Mouse (Mus musculus): ENCODE data around the gene Kctd6.

Kctd6 gene

GRCm38 (mm10) chr14:8213803-8214224 lies at the start of gene Kctd6:
Gene Kctd6 (plus strand): TSS chr14:8214140.
- DNase-seq = peak; percentile 97

- DNase-seq = no peak
These were observed 49.5 kb upstream of the Kctd6 start for GRCm38 (mm10) chr14:8164463-8164862.

- DNase-seq = peak; percentile 100
These were observed 41.2 kb upstream of the Kctd6 start, which contains the start of gene Pdhb for GRCm38 (mm10) chr14:8172507-8173410. Gene Pdhb (minus strand): TSS chr14:8173025.

- peak; percentile 75 for DNase-seq
These were observed 40.2 kb upstream of the Kctd6 start for GRCm38 (mm10) chr14:8173542-8174250.

- DNase-seq = peak; percentile 30
These were observed 39.3 kb upstream of the Kctd6 start for GRCm38 (mm10) chr14:8174634-8175033.

GRCm38 (mm10) chr14:8176251-8176650 lies 37.7 kb upstream of the Kctd6 start:
- DNase-seq = no peak

- DNase-seq = no peak
These were observed 33.4 kb upstream of the Kctd6 start for GRCm38 (mm10) chr14:8180371-8181035.

- DNase-seq = no peak
These were observed 30.6 kb upstream of the Kctd6 start for GRCm38 (mm10) chr14:8183330-8183729.

- no peak for DNase-seq
These were observed 27.5 kb upstream of the Kctd6 start for GRCm38 (mm10) chr14:8186278-8187045.

- DNase-seq = no peak
These were observed 23.4 kb upstream of the Kctd6 start for GRCm38 (mm10) chr14:8190556-8190955.

- no peak for DNase-seq
These were observed 22.5 kb upstream of the Kctd6 start for GRCm38 (mm10) chr14:8191331-8191965.

GRCm38 (mm10) chr14:8192727-8193126 lies 21.2 kb upstream of the Kctd6 start:
- DNase-seq = no peak

- no peak for DNase-seq
These were observed 13.2 kb upstream of the Kctd6 start for GRCm38 (mm10) chr14:8200769-8201168.

GRCm38 (mm10) chr14:8201715-8202114 lies 12.2 kb upstream of the Kctd6 start:
- no peak for DNase-seq

GRCm38 (mm10) chr14:8206179-8206910 lies 7.6 kb upstream of the Kctd6 start:
- DNase-seq = no peak

- no peak for DNase-seq
These were observed 6.8 kb upstream of the Kctd6 start for GRCm38 (mm10) chr14:8207105-8207504.

- DNase-seq = no peak
These were observed 6.4 kb upstream of the Kctd6 start for GRCm38 (mm10) chr14:8207543-8207942.

GRCm38 (mm10) chr14:8208876-8209275 lies 5.1 kb upstream of the Kctd6 start:
- peak; percentile 47 for DNase-seq

GRCm38 (mm10) chr14:8209896-8210295 lies 4.0 kb upstream of the Kctd6 start:
- DNase-seq = no peak

GRCm38 (mm10) chr14:8212996-8213395 lies 944 bp upstream of the Kctd6 start:
- peak; percentile 58 for DNase-seq

Data from cerebellum, adult 9-10 months (tissue).